Mouse (Mus musculus) myocyte (in vitro differentiated cells): ENCODE measurements around the gene Id3. TPM values are rescaled to one million over a fixed set of nuclear protein-coding genes. Genes with fewer than 3 reads are reported as not detected.

ENCODE experiments used
- H3K27me3 ChIP-seq: one replicate; pipeline ENCODE4 v1.6.1; 2011; ENCODE audit not compliant: control insufficient read depth, insufficient read depth, insufficient read length
- H3K36me3 ChIP-seq: one replicate; pipeline ENCODE4 v1.6.1; 2011; ENCODE audit not compliant: control insufficient read depth, insufficient read depth
- H3K4me2 ChIP-seq: one replicate; pipeline ENCODE4 v1.6.1; 2011; ENCODE audit warnings: low read depth, control low read depth
- H3K4me3 ChIP-seq: one replicate; pipeline ENCODE4 v1.5.1; 2011; ENCODE audit warnings: mild to moderate bottlenecking, control low read depth, moderate library complexity
- H3K79me2 ChIP-seq: one replicate; pipeline ENCODE4 v1.6.1; 2011; ENCODE audit not compliant: control insufficient read depth, insufficient read depth
- H3ac ChIP-seq: one replicate; pipeline ENCODE4 v1.6.1; 2011; ENCODE audit not compliant: control insufficient read depth, insufficient read length
- CEBPB ChIP-seq: IDR thresholded peaks from 2 replicates; pipeline ENCODE4 v1.6.1; 2011; ENCODE audit warnings: mild to moderate bottlenecking, moderate library complexity; ENCODE audit not compliant: poor library complexity, insufficient read depth, severe bottlenecking
- E2F4 ChIP-seq: IDR thresholded peaks from one replicate; pipeline ENCODE4 v1.6.1; 2011; ENCODE audit warnings: mild to moderate bottlenecking, control low read depth, moderate library complexity; ENCODE audit not compliant: insufficient read depth
- MAX ChIP-seq: IDR thresholded peaks from one replicate; pipeline ENCODE4 v1.6.1; 2011; ENCODE audit warnings: low read depth, mild to moderate bottlenecking, control low read depth
- MYOD1 ChIP-seq, 3 experiments: IDR thresholded peaks; one replicate each; pipeline ENCODE4 v1.6.1; 2011; ENCODE audit warnings: control low read depth in 2 of 3, low read depth in 2 of 3, mild to moderate bottlenecking in 2 of 3, moderate library complexity in 1 of 3; ENCODE audit not compliant: insufficient read length in 2 of 3, control insufficient read depth in 1 of 3
- MYOG ChIP-seq, 3 experiments: IDR thresholded peaks; one replicate each; pipeline ENCODE4 v1.6.1; 2011; ENCODE audit warnings: control low read depth in 2 of 3, low read depth in 2 of 3, mild to moderate bottlenecking in 2 of 3; ENCODE audit not compliant: insufficient read length in 2 of 3, control insufficient read depth in 1 of 3, insufficient read depth in 1 of 3
- POLR2A ChIP-seq: IDR thresholded peaks from one replicate; pipeline ENCODE4 v1.6.1; 2011; ENCODE audit warnings: low read depth, mild to moderate bottlenecking, control low read depth, moderate library complexity; ENCODE audit not compliant: insufficient read length
- POLR2AphosphoS2 ChIP-seq: IDR thresholded peaks from one replicate; pipeline ENCODE4 v1.6.1; 2011; ENCODE audit warnings: low read depth, control low read depth; ENCODE audit not compliant: insufficient read length
- REST ChIP-seq: IDR thresholded peaks from one replicate; pipeline ENCODE4 v1.6.1; 2011; ENCODE audit warnings: mild to moderate bottlenecking, control low read depth, moderate library complexity; ENCODE audit not compliant: insufficient read depth, insufficient read length
- SRF ChIP-seq: IDR thresholded peaks from one replicate; pipeline ENCODE4 v1.6.1; 2011; ENCODE audit warnings: low read depth; ENCODE audit not compliant: control insufficient read depth, insufficient read length
- TCF12 ChIP-seq: IDR thresholded peaks from one replicate; pipeline ENCODE4 v1.6.1; 2011; ENCODE audit warnings: mild to moderate bottlenecking, control low read depth; ENCODE audit not compliant: poor library complexity, insufficient read depth, severe bottlenecking
- TCF3 ChIP-seq: IDR thresholded peaks from one replicate; pipeline ENCODE4 v1.6.1; 2011; ENCODE audit warnings: low read depth, control low read depth; ENCODE audit not compliant: insufficient read length
- USF1 ChIP-seq: IDR thresholded peaks from one replicate; pipeline ENCODE4 v1.6.1; 2011; ENCODE audit warnings: low read depth, mild to moderate bottlenecking, control low read depth, moderate library complexity
- polyA plus RNA-seq: library from polyadenylated mRNA; unstranded; fragments of >200 nt; fragmentation: generic; extraction: Trizol; gene quantifications from one replicate; pipeline ENCODE4 v1.2.1, GENCODE M21; 2012; ENCODE audit warnings: missing spikeins

Gene Id3
- polyA plus RNA-seq, 1 experiment: 15.2 TPM

DNA sequence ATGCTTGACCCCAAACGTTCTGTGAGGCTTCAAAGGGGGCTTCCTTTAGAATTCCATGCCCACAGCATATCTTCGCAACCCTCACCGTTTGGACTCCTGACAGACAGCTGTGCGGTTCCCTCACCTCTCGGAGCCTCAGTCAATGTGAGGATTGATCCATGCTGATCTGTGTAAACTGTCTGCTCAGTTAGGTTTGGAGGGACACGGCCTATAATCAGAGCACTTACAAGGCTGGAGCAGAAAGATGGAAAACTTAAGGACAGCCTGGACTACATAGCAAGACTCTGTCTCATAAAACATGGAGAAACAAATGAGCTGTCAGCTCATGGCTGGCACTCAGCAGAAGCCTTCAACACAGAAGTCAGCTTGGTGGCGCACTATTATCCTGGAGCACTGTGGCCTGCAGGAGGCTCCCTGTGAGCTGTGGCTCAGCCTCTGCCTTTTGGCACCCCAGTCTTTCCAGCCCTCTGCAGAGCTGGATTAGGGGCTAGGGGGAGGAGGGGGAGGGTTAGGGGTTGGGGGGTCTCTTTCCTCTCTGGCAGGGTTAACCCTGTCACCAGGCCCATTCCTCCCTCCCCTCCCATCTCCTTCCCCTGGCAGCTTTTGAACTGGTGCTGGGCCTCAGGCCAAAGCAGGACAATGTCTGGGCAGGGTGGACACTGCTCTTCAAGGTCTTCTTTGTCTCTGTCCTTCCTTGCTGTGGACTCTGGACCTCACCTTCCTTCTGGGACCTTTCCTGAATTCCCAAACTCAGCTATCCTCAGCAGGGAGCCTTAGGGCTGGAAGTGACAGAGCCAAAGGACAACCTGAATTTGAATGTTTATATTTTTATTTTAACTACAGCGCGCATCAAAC, 7.2 kb upstream of the Id3 start:
- Histone ChIP-seq H3ac (peak overlapping the region; percentile 41), H3K4me3 (peak overlapping the region; percentile 35)

DNA sequence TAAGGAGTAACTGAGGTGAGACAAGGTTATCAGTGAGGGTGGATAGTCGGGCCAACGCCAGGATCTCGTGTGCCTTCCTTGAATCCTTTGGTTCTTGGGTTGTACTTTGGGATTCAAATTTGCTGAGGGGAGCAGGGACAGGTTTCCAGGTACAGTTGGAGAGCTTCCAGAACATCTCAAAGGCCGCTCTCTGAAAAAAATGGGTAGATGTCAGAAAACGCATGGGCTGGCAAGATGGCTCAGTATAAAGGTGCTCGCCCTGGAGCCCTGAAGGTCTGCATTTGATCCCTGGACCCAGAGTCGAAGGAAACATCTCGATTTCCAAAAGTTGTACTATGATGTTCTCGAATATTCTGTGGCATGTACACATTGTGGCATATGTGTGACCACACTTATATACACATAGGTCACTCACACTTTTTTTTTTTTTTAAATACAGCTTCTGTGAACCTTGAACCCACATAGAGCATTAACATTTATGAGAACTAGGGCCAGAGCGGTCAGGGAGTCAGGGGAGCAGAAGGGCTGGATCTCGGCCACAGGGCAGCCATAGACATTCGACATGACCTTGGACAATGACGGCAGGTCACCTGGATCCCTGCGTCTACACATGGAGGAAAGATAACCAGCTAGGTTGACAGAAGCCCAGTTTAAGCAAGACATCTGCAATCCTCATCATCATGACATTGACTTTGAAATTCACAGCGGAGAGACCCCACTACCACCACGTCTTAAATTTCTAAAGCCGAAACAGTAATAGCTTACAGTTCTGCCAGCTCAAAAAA, 3.8 kb upstream of the Id3 start:
- H3K4me2 ChIP-seq: peak overlapping the region; percentile 83
- H3K79me2 ChIP-seq: peaks cover 7% of the 10 kb centered on the region
- no peaks in the 10 kb centered on the region for H3K36me3 ChIP-seq
- no peak for TF ChIP-seq CEBPB
- TF ChIP-seq USF1: no peak
- no peak for TF ChIP-seq POLR2AphosphoS2
- no peak for TF ChIP-seq MAX
- no peak for TF ChIP-seq MYOG (IDR thresholded peaks at IDR 0.05; ENCODE audit: control insufficient read depth in 1 of 3, insufficient read depth in 1 of 3, insufficient read length in 2 of 3, low read depth in 2 of 3)
- no peak for TF ChIP-seq REST
- TF ChIP-seq E2F4: no peak
- TF ChIP-seq POLR2A: no peak
- no peak for TF ChIP-seq TCF12
- H3ac ChIP-seq: no peak overlapping the region
- no peak overlapping the region for H3K4me3 ChIP-seq
- H3K27me3 ChIP-seq: no peaks in the 10 kb centered on the region

More for the DNA sequence above, 7.2 kb upstream of the Id3 start:
- Histone ChIP-seq H3K79me2 (no peaks in the 10 kb centered on the region), H3K36me3 (no peaks in the 10 kb centered on the region), H3K27me3 (no peaks in the 10 kb centered on the region), H3K4me2 (peak overlapping the region; percentile 91)
- TF ChIP-seq MYOD1 (IDR thresholded peaks at IDR 0.05; ENCODE audit: control insufficient read depth in 1 of 3, insufficient read length in 2 of 3, low read depth in 2 of 3): no peak
- no peak for TF ChIP-seq TCF12
- TF ChIP-seq REST: no peak
- no peak for TF ChIP-seq MYOG (IDR thresholded peaks at IDR 0.05; ENCODE audit: control insufficient read depth in 1 of 3, insufficient read depth in 1 of 3, insufficient read length in 2 of 3, low read depth in 2 of 3)
- no peak for TF ChIP-seq USF1
- no peak for TF ChIP-seq E2F4
- TF ChIP-seq POLR2AphosphoS2: no peak
- no peak for TF ChIP-seq MAX
- TF ChIP-seq POLR2A: no peak
- no peak for TF ChIP-seq SRF
- TF ChIP-seq CEBPB: no peak
- no peak for TF ChIP-seq TCF3

GRCm38 (mm10) chr4:136140327-136141250, 2.7 kb upstream of the Id3 start:
- Histone ChIP-seq H3K4me2 (peak overlapping the region; percentile 83), H3K4me3 (peak overlapping the region; percentile 1), H3K79me2 (peaks cover 13% of the 10 kb centered on the region), H3K36me3 (no peaks in the 10 kb centered on the region), H3K27me3 (no peaks in the 10 kb centered on the region), H3ac (no peak overlapping the region)
- peak; percentile 57 for TF ChIP-seq POLR2AphosphoS2
- TF ChIP-seq MYOG (IDR thresholded peaks at IDR 0.05; ENCODE audit: control insufficient read depth in 1 of 3, insufficient read depth in 1 of 3, insufficient read length in 2 of 3, low read depth in 2 of 3): peak in 1 of 3 experiments; percentile 37
- no peak for TF ChIP-seq CEBPB
- TF ChIP-seq E2F4: no peak
- TF ChIP-seq REST: no peak
- no peak for TF ChIP-seq SRF
- no peak for TF ChIP-seq TCF12
- TF ChIP-seq TCF3: no peak
- TF ChIP-seq MYOD1 (IDR thresholded peaks at IDR 0.05; ENCODE audit: control insufficient read depth in 1 of 3, insufficient read length in 2 of 3, low read depth in 2 of 3): peak in 2 of 3 experiments; percentile 35 to 54
- TF ChIP-seq USF1: no peak
- peak; percentile 77 for TF ChIP-seq POLR2A
- no peak for TF ChIP-seq MAX
